Mouse (Mus musculus) forebrain, embryonic 11.5 days (tissue): Measurements from ENCODE around the gene Ifi211. TPM values are rescaled to one million over a fixed set of nuclear protein-coding genes. Genes with fewer than 3 reads are reported as not detected.
A peak's percentile ranks its signal among the peaks of the same experiment; 100 is the strongest.
"Not testable (repeated sequence)": the region's sequence is repeated elsewhere in the genome, so short reads cannot be mapped to it uniquely, and the experiment has no call there.

Source experiments
- ATAC-seq: fragments of 200-750 bp; cut with Nextera tagmentation; replicated peaks from 2 replicates; pipeline ENCODE4 v1.8.0; 2017; ENCODE audit warnings: moderate TSS enrichment; ENCODE audit not compliant: low FRiP score
- DNase-seq: peaks from one replicate; pipeline ENCODE4 v3.0.0-alpha.2; 2017; ENCODE audit warnings: low spot score
- H3K27ac ChIP-seq: fragments of 300-500 bp; sonication (generic); 2 replicates; pipeline ENCODE4 v1.5.1; 2014; ENCODE audit warnings: low read depth, low read length
- H3K27me3 ChIP-seq: fragments of 300-500 bp; sonication (generic); 2 replicates; pipeline ENCODE4 v1.6.1; 2014; ENCODE audit warnings: mild to moderate bottlenecking, low read length, mixed read lengths; ENCODE audit not compliant: control insufficient read depth, insufficient read depth
- H3K36me3 ChIP-seq: fragments of 300-500 bp; sonication (generic); 2 replicates; pipeline ENCODE4 v1.6.1; 2014; ENCODE audit warnings: mild to moderate bottlenecking, low read length, moderate library complexity, mixed read lengths; ENCODE audit not compliant: control insufficient read depth, insufficient read depth
- H3K4me1 ChIP-seq: fragments of 300-500 bp; sonication (generic); replicated peaks from 2 replicates; pipeline ENCODE4 v1.6.1; 2014; ENCODE audit warnings: low read length, mixed read lengths; ENCODE audit not compliant: control insufficient read depth, insufficient read depth
- H3K4me2 ChIP-seq: fragments of 300-500 bp; sonication (generic); 2 replicates; pipeline ENCODE4 v1.6.1; 2014; ENCODE audit warnings: low read depth, mild to moderate bottlenecking, low read length, moderate library complexity, mixed read lengths; ENCODE audit not compliant: severe bottlenecking
- H3K4me3 ChIP-seq: fragments of 300-500 bp; sonication (generic); 2 replicates; pipeline ENCODE4 v1.5.1; 2014; ENCODE audit warnings: low read depth, low read length
- H3K9ac ChIP-seq: fragments of 300-500 bp; sonication (generic); 2 replicates; pipeline ENCODE4 v1.6.1; 2014; ENCODE audit warnings: low read length
- H3K9me3 ChIP-seq: fragments of 300-500 bp; sonication (generic); 2 replicates; pipeline ENCODE4 v1.6.1; 2016; ENCODE audit warnings: low read length, mixed read lengths; ENCODE audit not compliant: control insufficient read depth
- WGBS: fragments of 180-500 bp; shearing (Covaris S2); extraction: QIAGEN DNeasy Blood & Tissue Kit; methylation state at CpG from one replicate; pipeline ENCODE4 v1.1.7; 2014; 5-methylcytosine and 5-hydroxymethylcytosine counted together
- polyA plus RNA-seq: library from polyadenylated mRNA; unstranded; fragments of >200 nt; fragmentation: Nextera tagmentation; extraction: Ambion mirVana; gene quantifications from 2 replicates; pipeline ENCODE4 v1.2.1, GENCODE M21; 2014

Gene Ifi211
- polyA plus RNA-seq, result 0.51 TPM in 1 of 2 replicates, not detected in the other

DNA sequence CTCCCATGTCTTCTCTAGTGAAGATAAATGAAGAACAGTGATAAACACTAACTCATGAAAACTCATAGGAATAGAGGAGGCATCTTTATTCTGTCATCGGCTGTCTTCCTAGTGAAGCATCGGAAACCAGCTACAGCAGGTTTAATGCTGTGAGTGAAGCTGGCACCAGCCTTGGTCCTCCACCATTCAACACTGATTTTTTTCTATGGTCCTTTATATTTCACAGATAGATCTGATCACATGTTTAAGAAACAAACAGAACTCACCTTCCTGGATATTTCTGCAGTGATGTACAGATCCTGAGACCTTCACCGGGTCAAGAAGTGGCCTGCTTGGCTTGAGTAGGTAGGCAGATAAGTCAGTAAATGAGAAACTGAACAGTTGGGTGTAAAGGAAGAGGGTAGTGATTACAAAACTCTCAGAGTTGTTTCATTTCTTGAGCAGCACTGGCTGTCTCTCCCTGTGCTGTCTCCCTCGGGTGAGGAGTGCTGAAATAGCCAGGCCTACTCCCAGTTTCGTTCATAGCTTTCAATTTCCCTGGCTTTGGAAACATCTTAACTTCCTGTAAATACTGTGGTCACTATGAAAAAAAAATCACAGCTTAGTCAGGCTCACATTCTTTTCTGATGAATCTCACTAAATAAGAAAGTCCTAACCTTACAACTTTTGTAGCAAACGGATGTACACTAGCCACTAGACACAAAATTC is at the start of gene Ifi211:
Ifi211 (minus strand) TSS at position 499 of the 708 bp plus-strand sequence.
- not testable (repeated sequence) for H3K27me3 ChIP-seq, H3K4me3 ChIP-seq, ATAC-seq, H3K9me3 ChIP-seq, H3K4me2 ChIP-seq, H3K27ac ChIP-seq, DNase-seq, H3K36me3 ChIP-seq, H3K4me1 ChIP-seq, H3K9ac ChIP-seq
- WGBS, result 86% methylated on average over 6 of the region's 6 CpGs

GRCm38 (mm10) chr1:173961491-173961890 is 48.6 kb upstream of the Ifi211 start:
- whole genome bisulfite sequencing, result 83% methylated on average over 1 of the region's 1 CpGs
- not testable (repeated sequence) for H3K36me3 ChIP-seq, H3K4me3 ChIP-seq, H3K9ac ChIP-seq, H3K4me2 ChIP-seq, H3K27me3 ChIP-seq, H3K9me3 ChIP-seq, H3K27ac ChIP-seq, ATAC-seq, H3K4me1 ChIP-seq, DNase-seq

GRCm38 (mm10) chr1:173959998-173960397 is 47.2 kb upstream of the Ifi211 start:
- H3K4me1 ChIP-seq, H3K27ac ChIP-seq, H3K27me3 ChIP-seq, H3K4me3 ChIP-seq, DNase-seq, H3K9me3 ChIP-seq, H3K9ac ChIP-seq, H3K4me2 ChIP-seq, H3K36me3 ChIP-seq: not testable (repeated sequence)
- WGBS, result 52% methylated on average over 3 of the region's 3 CpGs
- 0 out of 2 replicates have a peak, but pooled peaks have one; percentile 60 for ATAC-seq

DNA sequence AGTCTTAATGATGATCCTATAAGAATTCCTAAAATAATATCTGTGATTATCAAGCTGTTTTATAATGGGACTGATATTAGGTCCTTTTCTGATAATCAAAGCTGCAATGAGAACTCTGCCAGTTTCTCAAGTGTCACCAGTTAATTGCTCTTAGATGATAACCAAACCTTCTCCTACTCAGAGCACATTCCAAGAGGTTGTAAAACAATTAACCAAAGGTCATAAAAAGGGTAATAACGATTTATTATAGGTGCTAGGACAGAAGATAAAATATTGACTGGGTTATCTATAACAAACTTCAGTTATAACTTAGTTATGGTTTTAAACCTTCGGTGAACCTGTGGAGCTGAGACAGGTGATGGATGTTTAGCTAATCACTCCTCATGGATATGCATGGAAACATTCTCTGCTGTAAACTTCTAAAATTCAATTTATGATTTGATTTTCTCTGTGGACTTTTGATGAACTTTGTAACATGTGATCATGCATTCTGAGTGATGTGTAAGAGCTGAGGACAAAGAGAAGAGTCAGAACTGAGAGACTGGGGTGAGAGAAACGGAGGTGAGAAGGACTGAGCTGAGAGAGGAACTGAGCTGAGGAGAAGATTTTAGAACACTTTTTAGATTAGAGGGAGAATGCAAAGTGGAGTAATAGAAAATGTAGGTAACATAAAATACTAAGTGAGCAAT is 43.1 kb upstream of the Ifi211 start:
- not testable (repeated sequence) for H3K9ac ChIP-seq
- 84% methylated on average over 3 of the region's 3 CpGs for WGBS

GRCm38 (mm10) chr1:173955071-173955796 is 42.4 kb upstream of the Ifi211 start:
- no peaks in the 10 kb centered on the region for H3K36me3 ChIP-seq
- no peaks in the 10 kb centered on the region for H3K9me3 ChIP-seq
- H3K27ac ChIP-seq, result no peak overlapping the region
- 88% methylated on average over 2 of the region's 2 CpGs for WGBS
- H3K4me2 ChIP-seq, result no peak overlapping the region
- DNase-seq (no peak), ATAC-seq (no peak)
- H3K4me1 ChIP-seq, result no peaks in the 10 kb centered on the region
- H3K27me3 ChIP-seq, result no peaks in the 10 kb centered on the region
- H3K9ac ChIP-seq, result no peak overlapping the region
- no peak overlapping the region for H3K4me3 ChIP-seq

More for the DNA sequence above, 43.1 kb upstream of the Ifi211 start:
- not testable (repeated sequence) for H3K27ac ChIP-seq, H3K4me1 ChIP-seq, H3K4me3 ChIP-seq, DNase-seq, H3K27me3 ChIP-seq, ATAC-seq, H3K9me3 ChIP-seq, H3K4me2 ChIP-seq, H3K36me3 ChIP-seq

GRCm38 (mm10) chr1:173953563-173953962 is 40.7 kb upstream of the Ifi211 start:
- WGBS, result 79% methylated on average over 1 of the region's 1 CpGs
- no peak for ATAC-seq

GRCm38 (mm10) chr1:173949044-173949443 is 36.2 kb upstream of the Ifi211 start:
- H3K27me3 ChIP-seq, H3K9ac ChIP-seq, H3K9me3 ChIP-seq, H3K4me1 ChIP-seq, ATAC-seq, H3K27ac ChIP-seq, H3K36me3 ChIP-seq, H3K4me2 ChIP-seq, DNase-seq, H3K4me3 ChIP-seq: not testable (repeated sequence)
- 83% methylated on average over 2 of the region's 2 CpGs for WGBS

More at GRCm38 (mm10) chr1:173953563-173953962, 40.7 kb upstream of the Ifi211 start:
- no peak for DNase-seq
- H3K9ac ChIP-seq, result no peak overlapping the region
- H3K36me3 ChIP-seq, result no peaks in the 10 kb centered on the region
- no peak overlapping the region for H3K4me2 ChIP-seq
- no peaks in the 10 kb centered on the region for H3K9me3 ChIP-seq
- no peak overlapping the region for H3K4me3 ChIP-seq
- no peaks in the 10 kb centered on the region for H3K4me1 ChIP-seq
- no peak overlapping the region for H3K27ac ChIP-seq
- no peaks in the 10 kb centered on the region for H3K27me3 ChIP-seq

DNA sequence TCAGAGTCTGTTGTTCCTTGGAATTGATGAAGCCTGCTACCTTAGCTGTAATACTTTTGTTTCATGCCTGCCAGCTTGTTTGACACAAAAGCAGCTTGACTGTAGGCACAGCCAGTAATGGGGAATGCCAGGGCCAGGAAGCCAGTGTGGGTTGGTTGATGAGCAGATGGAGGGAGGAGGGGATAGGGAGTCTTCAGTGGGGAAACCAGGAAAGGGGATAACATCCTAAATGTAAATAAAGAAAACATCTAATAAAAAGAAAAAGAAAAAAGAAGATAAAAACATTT is 29.9 kb upstream of the Ifi211 start:
- ATAC-seq, H3K4me1 ChIP-seq, H3K27ac ChIP-seq, H3K9ac ChIP-seq, H3K9me3 ChIP-seq, H3K36me3 ChIP-seq, H3K4me2 ChIP-seq, DNase-seq, H3K4me3 ChIP-seq, H3K27me3 ChIP-seq: not testable (repeated sequence)
